Mouse (Mus musculus) ES-Bruce4 (cell line): ENCODE measurements at regions not wholly inside any gene's neighbourhood (a gene's known extent, or its start where the extent isn't known, plus 50 kb on each side); places are given as distances from the start of the nearest gene placed in this dataset.

Source experiments
- EP300 ChIP-seq: IDR thresholded peaks from 2 replicates; pipeline ENCODE4 v1.6.1; 2011; ENCODE audit warnings: low read depth, low read length; ENCODE audit not compliant: insufficient read depth
- POLR2A ChIP-seq: IDR thresholded peaks from one replicate; pipeline ENCODE4 v1.8.1; 2011; ENCODE audit warnings: low read length; ENCODE audit not compliant: insufficient read depth

DNA sequence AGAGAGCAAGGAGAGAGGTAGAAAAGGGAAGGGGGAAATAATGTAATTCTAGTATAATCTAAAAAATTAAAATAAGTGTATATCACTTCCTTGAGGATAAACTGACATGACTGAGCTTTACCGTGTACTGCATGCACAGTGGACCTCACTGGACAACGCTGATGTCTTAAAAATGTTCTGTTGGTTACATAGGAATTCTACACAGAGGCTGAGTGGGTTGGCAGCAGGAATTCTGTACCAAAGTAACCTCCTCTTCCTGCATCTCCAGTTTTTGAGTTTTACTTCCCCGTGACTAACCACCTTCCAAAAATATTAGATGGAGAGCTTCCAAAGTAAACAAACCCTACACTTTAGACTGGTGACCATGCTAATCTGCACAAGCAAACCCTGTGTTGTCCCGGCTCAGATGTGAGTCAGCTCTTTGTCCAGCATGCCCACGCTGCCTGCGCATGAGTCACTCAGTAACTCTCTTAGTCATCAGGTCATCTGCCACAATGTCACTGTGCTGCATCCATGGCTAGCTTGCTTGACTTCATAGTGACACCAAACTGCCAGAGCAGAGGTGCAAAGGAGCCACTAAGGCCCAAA is 317.7 kb upstream of the Tenm4 start:
- TF ChIP-seq EP300 (no peak), POLR2A (no peak)
